Mouse (Mus musculus) myocyte (in vitro differentiated cells): ENCODE data around the gene Magt1. TPM values are rescaled to one million over a fixed set of nuclear protein-coding genes. Genes with fewer than 3 reads are reported as not detected.
"Not testable (repeated sequence)": the region's sequence is repeated elsewhere in the genome, so short reads cannot be mapped to it uniquely, and the experiment has no call there.

Source experiments
- H3K27me3 ChIP-seq: one replicate; pipeline ENCODE4 v1.6.1; 2011; ENCODE audit not compliant: control insufficient read depth, insufficient read depth, insufficient read length
- H3K36me3 ChIP-seq: one replicate; pipeline ENCODE4 v1.6.1; 2011; ENCODE audit not compliant: control insufficient read depth, insufficient read depth
- H3K4me2 ChIP-seq: one replicate; pipeline ENCODE4 v1.6.1; 2011; ENCODE audit warnings: low read depth, control low read depth
- H3K4me3 ChIP-seq: one replicate; pipeline ENCODE4 v1.5.1; 2011; ENCODE audit warnings: mild to moderate bottlenecking, control low read depth, moderate library complexity
- H3K79me2 ChIP-seq: one replicate; pipeline ENCODE4 v1.6.1; 2011; ENCODE audit not compliant: control insufficient read depth, insufficient read depth
- H3ac ChIP-seq: one replicate; pipeline ENCODE4 v1.6.1; 2011; ENCODE audit not compliant: control insufficient read depth, insufficient read length
- CEBPB ChIP-seq: IDR thresholded peaks from 2 replicates; pipeline ENCODE4 v1.6.1; 2011; ENCODE audit warnings: mild to moderate bottlenecking, moderate library complexity; ENCODE audit not compliant: poor library complexity, insufficient read depth, severe bottlenecking
- E2F4 ChIP-seq: IDR thresholded peaks from one replicate; pipeline ENCODE4 v1.6.1; 2011; ENCODE audit warnings: mild to moderate bottlenecking, control low read depth, moderate library complexity; ENCODE audit not compliant: insufficient read depth
- MAX ChIP-seq: IDR thresholded peaks from one replicate; pipeline ENCODE4 v1.6.1; 2011; ENCODE audit warnings: low read depth, mild to moderate bottlenecking, control low read depth
- MYOD1 ChIP-seq, 3 experiments: IDR thresholded peaks; one replicate each; pipeline ENCODE4 v1.6.1; 2011; ENCODE audit warnings: control low read depth in 2 of 3, low read depth in 2 of 3, mild to moderate bottlenecking in 2 of 3, moderate library complexity in 1 of 3; ENCODE audit not compliant: insufficient read length in 2 of 3, control insufficient read depth in 1 of 3
- MYOG ChIP-seq, 3 experiments: IDR thresholded peaks; one replicate each; pipeline ENCODE4 v1.6.1; 2011; ENCODE audit warnings: control low read depth in 2 of 3, low read depth in 2 of 3, mild to moderate bottlenecking in 2 of 3; ENCODE audit not compliant: insufficient read length in 2 of 3, control insufficient read depth in 1 of 3, insufficient read depth in 1 of 3
- POLR2A ChIP-seq: IDR thresholded peaks from one replicate; pipeline ENCODE4 v1.6.1; 2011; ENCODE audit warnings: low read depth, mild to moderate bottlenecking, control low read depth, moderate library complexity; ENCODE audit not compliant: insufficient read length
- POLR2AphosphoS2 ChIP-seq: IDR thresholded peaks from one replicate; pipeline ENCODE4 v1.6.1; 2011; ENCODE audit warnings: low read depth, control low read depth; ENCODE audit not compliant: insufficient read length
- REST ChIP-seq: IDR thresholded peaks from one replicate; pipeline ENCODE4 v1.6.1; 2011; ENCODE audit warnings: mild to moderate bottlenecking, control low read depth, moderate library complexity; ENCODE audit not compliant: insufficient read depth, insufficient read length
- SRF ChIP-seq: IDR thresholded peaks from one replicate; pipeline ENCODE4 v1.6.1; 2011; ENCODE audit warnings: low read depth; ENCODE audit not compliant: control insufficient read depth, insufficient read length
- TCF12 ChIP-seq: IDR thresholded peaks from one replicate; pipeline ENCODE4 v1.6.1; 2011; ENCODE audit warnings: mild to moderate bottlenecking, control low read depth; ENCODE audit not compliant: poor library complexity, insufficient read depth, severe bottlenecking
- TCF3 ChIP-seq: IDR thresholded peaks from one replicate; pipeline ENCODE4 v1.6.1; 2011; ENCODE audit warnings: low read depth, control low read depth; ENCODE audit not compliant: insufficient read length
- USF1 ChIP-seq: IDR thresholded peaks from one replicate; pipeline ENCODE4 v1.6.1; 2011; ENCODE audit warnings: low read depth, mild to moderate bottlenecking, control low read depth, moderate library complexity
- polyA plus RNA-seq: library from polyadenylated mRNA; unstranded; fragments of >200 nt; fragmentation: generic; extraction: Trizol; gene quantifications from one replicate; pipeline ENCODE4 v1.2.1, GENCODE M21; 2012; ENCODE audit warnings: missing spikeins

The Magt1 gene
- polyA plus RNA-seq, 1 experiment, result 13.3 TPM

GRCm38 (mm10) chrX:106026418-106027342, 15.0 kb upstream of the Magt1 start, which contains the start of gene Atp7a:
TSS of gene Atp7a (plus strand) at chrX:106027276.
- Histone ChIP-seq H3K4me3 (peak within 1 kb of the TSS; percentile 54), H3K27me3 (no peaks in the 10 kb centered on the region), H3K79me2 (peaks cover 35% of the 10 kb centered on the region), H3K36me3 (peaks cover 7% of the 10 kb centered on the region), H3K4me2 (peak within 1 kb of the TSS; percentile 83), H3ac (no peak within 1 kb of the TSS)
- TF ChIP-seq SRF (no peak), CEBPB (no peak), POLR2A (peak; percentile 98), USF1 (peak; percentile 69), E2F4 (no peak), MAX (no peak), REST (peak; percentile 24), MYOD1 (IDR thresholded peaks at IDR 0.05; ENCODE audit: control insufficient read depth in 1 of 3, insufficient read length in 2 of 3, low read depth in 2 of 3) (peak in 1 of 3 experiments; percentile 44), POLR2AphosphoS2 (peak; percentile 99), TCF12 (no peak)

- Histone ChIP-seq H3K79me2 (peaks cover 33% of the 10 kb centered on the region), H3K4me3 (no peak overlapping the region), H3K27me3 (no peaks in the 10 kb centered on the region), H3K4me2 (peak overlapping the region; percentile 65), H3ac (no peak overlapping the region), H3K36me3 (peaks cover 14% of the 10 kb centered on the region)
- no peak for TF ChIP-seq E2F4
- no peak for TF ChIP-seq CEBPB
- no peak for TF ChIP-seq TCF12
- no peak for TF ChIP-seq MAX
- no peak for TF ChIP-seq SRF
These were observed 5.8 kb upstream of the Magt1 start for GRCm38 (mm10) chrX:106017516-106017915.

DNA sequence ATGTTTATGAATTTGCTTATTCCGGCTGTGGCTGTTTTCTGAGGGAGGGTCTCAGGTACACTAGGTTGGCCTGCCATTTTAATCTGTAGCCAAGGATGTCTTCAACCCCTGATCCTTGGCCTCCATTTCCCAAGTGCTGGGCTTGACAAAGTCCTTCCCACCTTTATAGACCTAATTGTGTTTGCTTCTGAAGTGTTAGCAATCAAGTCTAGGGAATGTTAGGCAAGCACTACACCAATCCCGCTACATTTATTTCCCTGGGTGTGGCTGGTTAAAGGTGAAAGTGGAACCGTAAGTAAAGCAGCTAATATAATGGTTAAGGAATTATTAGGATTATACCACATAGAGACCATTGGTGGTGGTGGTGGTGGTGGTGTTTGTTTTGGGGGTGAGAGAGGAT, 5.4 kb upstream of the Magt1 start:
- peaks cover 11% of the 10 kb centered on the region for H3K36me3 ChIP-seq
- no peak overlapping the region for H3ac ChIP-seq
- peaks cover 33% of the 10 kb centered on the region for H3K79me2 ChIP-seq
- TF ChIP-seq MAX, result no peak
- no peak for TF ChIP-seq TCF3
- no peak for TF ChIP-seq MYOG (IDR thresholded peaks at IDR 0.05; ENCODE audit: control insufficient read depth in 1 of 3, insufficient read depth in 1 of 3, insufficient read length in 2 of 3, low read depth in 2 of 3)
- TF ChIP-seq SRF, result no peak
- TF ChIP-seq CEBPB, result no peak
- no peak for TF ChIP-seq E2F4
- TF ChIP-seq TCF12, result no peak
- TF ChIP-seq POLR2A, result no peak
- no peak for TF ChIP-seq POLR2AphosphoS2
- no peak for TF ChIP-seq MYOD1 (IDR thresholded peaks at IDR 0.05; ENCODE audit: control insufficient read depth in 1 of 3, insufficient read length in 2 of 3, low read depth in 2 of 3)
- TF ChIP-seq REST, result no peak
- no peak for TF ChIP-seq USF1
- H3K4me3 ChIP-seq, result peak overlapping the region; percentile 77
- H3K27me3 ChIP-seq, result no peaks in the 10 kb centered on the region
- peak overlapping the region; percentile 65 for H3K4me2 ChIP-seq

GRCm38 (mm10) chrX:106015571-106016322, 4.0 kb upstream of the Magt1 start, which contains the start of gene Cox7b:
TSS of gene Cox7b (plus strand) at chrX:106015700.
- Histone ChIP-seq H3ac (no peak within 1 kb of the TSS), H3K4me3 (peak within 1 kb of the TSS; percentile 77), H3K36me3 (no peaks in the 10 kb centered on the region), H3K79me2 (peaks cover 38% of the 10 kb centered on the region), H3K27me3 (no peaks in the 10 kb centered on the region), H3K4me2 (peak within 1 kb of the TSS; percentile 65)
- TF ChIP-seq POLR2A (peak; percentile 53), TCF3 (no peak), POLR2AphosphoS2 (peak; percentile 49)

DNA sequence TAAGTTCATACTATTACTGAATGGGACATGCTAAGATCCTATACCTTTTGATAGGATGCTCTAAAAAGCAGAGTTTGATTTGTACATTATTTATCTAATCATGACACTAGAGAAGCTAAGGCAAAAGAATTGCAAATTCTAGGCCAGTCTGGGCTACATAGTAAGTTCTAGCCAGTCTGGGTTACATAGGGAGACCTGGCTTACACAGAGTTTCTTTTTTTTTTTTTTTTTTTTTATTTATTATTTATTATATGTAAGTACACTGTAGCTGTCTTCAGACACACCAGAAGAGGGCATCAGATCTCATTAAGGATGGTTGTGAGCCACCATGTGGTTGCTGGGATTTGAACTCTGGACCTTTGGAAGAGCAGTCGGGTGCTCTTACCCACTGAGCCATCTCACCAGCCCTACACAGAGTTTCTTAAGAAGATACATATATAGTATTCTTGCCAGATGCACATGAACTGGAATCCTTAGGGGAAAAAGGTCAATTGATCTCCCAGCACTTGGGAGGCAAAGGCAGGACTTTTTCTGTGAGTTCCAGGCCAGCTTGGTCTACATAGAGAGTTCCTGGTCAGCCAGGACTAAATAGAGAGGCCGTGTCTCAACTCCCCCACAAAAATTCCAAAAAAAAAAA, 3.2 kb upstream of the Magt1 start:
- H3K4me3 ChIP-seq, result peak overlapping the region; percentile 77
- peak overlapping the region; percentile 64 for H3K4me2 ChIP-seq

More for the DNA sequence above, 3.2 kb upstream of the Magt1 start:
- not testable (repeated sequence) for H3K36me3 ChIP-seq, H3ac ChIP-seq, H3K27me3 ChIP-seq
- peaks cover 46% of the 10 kb centered on the region for H3K79me2 ChIP-seq
